Mouse (Mus musculus) gonadal fat pad, adult 2 months (tissue): ENCODE measurements around the gene Polr1e. TPM values are rescaled to one million over a fixed set of nuclear protein-coding genes. Genes with fewer than 3 reads are reported as not detected.
"Not testable (repeated sequence)": the region's sequence is repeated elsewhere in the genome, so short reads cannot be mapped to it uniquely, and the experiment has no call there.

Experiments used
- DNase-seq: peaks from one replicate; pipeline ENCODE4 v3.0.0-alpha.2; 2012; ENCODE audit warnings: low read depth
- polyA plus RNA-seq: library from polyadenylated mRNA; depleted of rRNA; stranded (reverse); fragments of >200 nt; gene quantifications from 2 replicates; pipeline ENCODE4 v1.2.3, GENCODE M21; 2012; rRNA removed

Gene Polr1e
- polyA plus RNA-seq, 1 experiment, result 5.2 TPM

DNA sequence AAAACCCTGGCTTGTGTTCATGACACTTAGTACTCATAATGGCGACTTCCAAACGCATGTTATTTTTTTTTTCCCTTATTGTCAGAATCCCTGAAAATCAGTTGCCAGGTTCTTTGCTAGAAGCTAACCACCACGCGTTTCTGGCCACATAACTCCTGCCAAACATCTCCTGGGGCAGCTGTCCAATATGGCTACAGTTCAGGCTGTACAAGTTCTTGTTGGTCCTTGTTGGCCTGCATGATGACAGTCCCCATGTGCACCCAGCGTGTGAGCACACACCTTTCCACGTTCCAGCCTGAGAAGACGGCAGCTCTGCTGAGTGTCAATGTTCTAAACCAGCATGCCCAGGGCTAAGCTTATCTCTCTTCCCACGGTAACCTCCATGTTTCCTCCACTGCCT lies 37.1 kb downstream of the Polr1e start:
- no peak for DNase-seq

GRCm38 (mm10) chr4:45063836-45064235 lies 45.5 kb downstream of the Polr1e start:
- DNase-seq, result not testable (repeated sequence)

DNA sequence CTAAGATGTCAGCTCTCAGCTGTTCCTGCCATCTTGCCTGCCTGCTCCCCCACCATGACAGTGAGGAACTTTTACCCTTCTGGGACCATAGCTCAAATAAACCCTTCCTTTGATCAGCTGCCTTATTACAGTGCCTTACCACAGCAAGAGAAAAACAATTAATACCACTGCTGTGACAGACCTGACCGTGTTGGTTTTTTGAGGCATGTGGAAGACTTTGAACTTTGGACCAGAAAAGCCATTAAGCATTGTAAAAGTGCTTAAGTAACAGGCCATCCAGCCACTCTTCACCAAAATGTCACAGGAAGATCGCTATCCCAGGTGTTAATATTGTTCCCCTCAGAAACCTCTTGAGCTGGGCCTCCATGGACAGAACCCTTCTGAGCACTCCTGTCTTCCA lies 46.2 kb downstream of the Polr1e start:
- no peak for DNase-seq

DNA sequence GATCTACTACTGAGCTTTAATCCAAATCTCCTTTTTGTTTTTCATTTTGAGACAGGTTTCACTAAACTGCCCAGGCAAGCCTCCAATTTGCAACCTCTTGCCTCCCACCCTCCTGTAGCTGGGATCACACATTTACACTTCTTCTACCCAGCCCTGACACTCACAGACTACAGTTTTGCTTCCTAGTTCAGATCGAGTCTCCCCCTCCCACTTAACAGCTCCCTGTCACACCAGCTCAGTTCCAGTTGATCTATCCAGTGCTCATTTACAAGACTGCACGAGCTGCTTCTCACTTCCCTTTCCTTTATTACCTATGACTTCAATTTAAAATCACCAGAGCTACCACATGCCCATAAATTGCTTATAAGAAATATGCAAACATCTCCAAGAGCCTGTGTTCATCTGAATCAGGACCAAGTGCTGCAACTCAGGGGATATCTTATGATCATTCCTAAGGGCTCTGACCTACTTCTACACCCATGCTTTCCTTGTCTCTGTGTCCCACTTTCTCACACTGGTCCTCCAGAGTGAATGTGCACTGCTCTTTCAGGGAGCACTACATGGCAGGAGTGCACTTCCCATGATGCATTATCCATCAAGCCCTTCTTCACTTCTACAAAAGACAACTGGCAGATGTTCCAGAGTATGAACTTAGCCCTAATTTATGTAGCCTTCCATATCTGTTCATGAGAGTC lies 47.8 kb downstream of the Polr1e start:
- DNase-seq, result no peak

DNA sequence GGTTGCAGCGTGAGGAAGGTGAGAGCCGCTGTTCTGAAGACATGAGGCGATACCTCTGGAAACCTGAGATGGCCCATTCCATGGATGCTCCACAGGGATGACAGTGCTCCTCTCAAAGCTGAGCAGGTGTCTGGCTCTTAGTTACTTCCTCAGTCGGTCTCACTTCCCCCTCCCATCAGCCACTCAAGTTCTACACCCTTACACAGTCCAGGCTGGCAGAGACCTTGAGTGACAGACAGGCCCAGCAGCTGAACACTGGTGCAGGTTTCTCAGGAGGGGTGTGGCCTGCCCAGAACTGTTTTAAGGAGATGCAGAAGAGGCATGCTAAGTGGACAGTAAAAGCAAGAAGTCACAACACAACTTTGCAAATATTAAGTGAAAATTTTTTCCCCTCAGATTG lies 49.4 kb downstream of the Polr1e start:
- no peak for DNase-seq

DNA sequence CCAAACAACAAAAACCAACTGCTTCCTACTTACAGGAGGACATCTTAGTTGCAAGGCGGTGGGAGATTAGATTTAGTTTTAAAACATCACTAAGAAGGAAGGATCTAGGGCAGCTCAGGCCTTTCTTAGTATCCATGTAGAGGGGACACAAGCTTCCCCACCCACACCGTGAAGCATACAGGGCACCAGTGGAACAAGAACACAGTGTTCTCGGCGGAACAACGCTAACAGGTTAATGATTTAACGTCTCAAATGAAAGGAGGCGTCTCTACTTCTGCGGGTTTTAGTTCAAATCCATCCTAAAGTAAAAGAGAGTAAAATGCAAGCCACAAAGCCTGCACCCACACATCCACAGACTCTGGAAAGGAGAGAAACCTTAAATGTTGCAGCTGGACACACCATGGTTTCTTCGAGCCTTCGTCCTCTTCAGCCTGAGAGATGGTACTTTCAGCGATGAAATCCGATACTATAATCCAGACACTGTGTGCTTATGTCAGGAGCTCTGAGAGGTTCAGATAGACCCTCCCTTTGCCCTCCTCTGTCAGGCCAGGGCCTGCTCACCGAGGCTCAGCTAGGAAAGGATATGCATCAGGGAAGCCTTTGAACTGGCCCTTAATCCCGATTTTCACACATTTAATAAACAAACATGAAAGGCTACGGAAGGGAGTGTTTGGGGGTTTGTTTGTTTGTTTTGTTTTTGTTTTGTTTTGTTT lies 54.0 kb downstream of the Polr1e start:
- DNase-seq, result no peak

DNA sequence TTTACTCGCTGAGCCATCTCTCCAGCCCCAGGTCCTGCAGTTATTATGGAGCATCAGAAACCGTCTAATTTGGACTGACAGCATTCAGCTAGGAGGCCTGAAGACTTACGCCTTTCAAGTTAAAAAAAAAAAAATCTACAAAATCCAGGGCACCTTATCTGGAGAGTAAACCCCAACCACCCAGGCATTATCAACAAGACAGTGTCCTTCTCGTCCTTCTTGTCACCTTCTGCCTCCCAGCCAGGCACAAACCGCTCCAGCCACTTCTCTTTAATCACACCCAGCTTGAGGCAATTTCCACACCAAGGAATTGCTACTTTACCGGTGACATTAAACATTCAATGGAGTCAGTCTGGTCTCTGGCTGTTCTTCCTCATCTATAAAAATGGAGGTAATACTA lies 55.2 kb downstream of the Polr1e start:
- DNase-seq, result no peak

DNA sequence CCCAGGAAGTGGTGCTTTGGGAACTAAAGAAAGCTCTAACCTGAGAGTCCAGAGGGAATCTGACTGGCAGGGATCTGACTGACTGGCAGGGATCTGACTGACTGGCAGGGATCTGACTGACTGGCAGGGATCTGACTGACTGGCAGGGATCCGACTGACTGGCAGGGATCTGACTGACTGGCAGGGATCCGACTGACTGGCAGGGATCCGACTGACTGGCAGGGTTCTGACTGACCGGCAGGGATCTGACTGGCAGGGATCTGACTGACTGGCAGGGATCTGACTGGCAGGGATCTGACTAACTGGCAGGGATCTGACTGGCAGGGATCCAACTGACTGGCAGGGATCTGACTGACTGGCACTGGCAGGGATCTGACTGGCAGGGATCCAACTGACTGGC lies 62.7 kb downstream of the Polr1e start:
- not testable (repeated sequence) for DNase-seq

- DNase-seq, result no peak
Observed at GRCm38 (mm10) chr4:45082951-45083350, 64.6 kb downstream of the Polr1e start.

DNA sequence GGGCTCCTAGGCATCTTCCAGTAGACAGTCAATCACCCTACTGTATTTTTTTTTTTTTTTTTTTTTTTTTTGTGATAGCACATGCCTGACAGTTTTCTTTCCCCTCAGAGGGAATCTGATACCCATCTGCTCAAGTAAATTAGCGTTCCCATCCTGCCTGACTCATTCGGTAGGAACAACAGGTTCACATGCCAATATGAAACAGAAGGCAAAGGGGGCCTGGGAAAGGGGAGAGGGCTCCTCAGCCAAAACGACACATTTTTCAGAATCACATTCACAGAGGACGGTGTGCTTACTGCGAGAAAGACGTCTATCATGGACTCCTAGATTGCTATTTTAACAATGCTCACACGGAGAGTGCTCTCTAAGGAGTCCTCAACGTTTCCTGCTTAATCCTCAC lies 65.1 kb downstream of the Polr1e start:
- no peak for DNase-seq

- no peak for DNase-seq
Observed at GRCm38 (mm10) chr4:45084021-45084894, 65.9 kb downstream of the Polr1e start, which contains the start of gene Fbxo10. Gene Fbxo10, minus strand, starts transcription at chr4:45084604.

DNA sequence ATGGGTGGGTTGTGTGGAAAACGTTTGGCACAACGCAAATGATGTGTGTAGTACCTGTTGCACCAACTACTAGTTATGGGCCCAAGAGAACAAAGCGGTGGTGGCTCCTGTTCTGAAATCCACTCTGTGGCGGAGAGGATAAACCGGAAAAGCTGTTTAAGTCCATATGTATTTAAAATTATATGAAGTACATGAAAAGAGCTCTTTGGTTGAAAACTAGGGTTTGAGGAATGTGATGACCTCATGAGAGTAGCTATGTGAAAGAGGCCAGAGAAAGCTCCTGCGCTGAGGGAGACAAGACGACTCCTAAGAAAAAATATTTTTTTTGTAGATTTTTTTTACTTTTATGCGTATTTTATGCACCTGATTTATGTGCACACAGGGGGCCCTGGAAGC lies 66.5 kb downstream of the Polr1e start:
- DNase-seq, result no peak

Other genes with a start within 250 kb of the Polr1e start
- 106 and 120 TPM in 2 replicates for gene Grhpr, start 37.2 kb upstream of the Polr1e start, polyA plus RNA-seq
- gene Zbtb5, start 6.2 kb upstream of the Polr1e start, polyA plus RNA-seq, result 12.1 and 12.9 TPM in 2 replicates
- 58.8 and 59.6 TPM in 2 replicates for gene Fbxo10, start 66.0 kb downstream of the Polr1e start, polyA plus RNA-seq
- gene Tomm5, start 89.5 kb downstream of the Polr1e start, polyA plus RNA-seq, result 68.9 and 86.6 TPM in 2 replicates
- gene Frmpd1, start 166.3 kb downstream of the Polr1e start, polyA plus RNA-seq, result 0.23 and 0.34 TPM in 2 replicates